Mouse (Mus musculus): ENCODE data around the gene 2310009B15Rik. TPM values are rescaled to one million over a fixed set of nuclear protein-coding genes. Genes with fewer than 3 reads are reported as not detected.

The 2310009B15Rik gene
- polyA plus RNA-seq, 1 experiment = 29.0 TPM

- TF ChIP-seq CTCF (IDR thresholded peaks at IDR 0.05; ENCODE audit: extremely low read depth, insufficient read depth, low read length) (no peak), POLR2A (IDR thresholded peaks at IDR 0.05; ENCODE audit: extremely low read depth, insufficient read depth, low read length) (no peak)
- Histone ChIP-seq H3K27ac (ENCODE audit: insufficient read depth, low read length) (no peak overlapping the region), H3K4me3 (ENCODE audit: insufficient read depth, low read length) (no peak overlapping the region), H3K4me1 (ENCODE audit: control insufficient read depth, insufficient read depth, low read length) (no peaks in the 10 kb centered on the region)
Observed at GRCm38 (mm10) chr1:138843361-138844091, 13.1 kb downstream of the 2310009B15Rik start.

- Histone ChIP-seq H3K4me3 (ENCODE audit: insufficient read depth, low read length) (no peak overlapping the region), H3K27ac (ENCODE audit: insufficient read depth, low read length) (no peak overlapping the region), H3K4me1 (ENCODE audit: control insufficient read depth, insufficient read depth, low read length) (no peaks in the 10 kb centered on the region)
- TF ChIP-seq POLR2A (IDR thresholded peaks at IDR 0.05; ENCODE audit: extremely low read depth, insufficient read depth, low read length) = no peak
- TF ChIP-seq CTCF (IDR thresholded peaks at IDR 0.05; ENCODE audit: extremely low read depth, insufficient read depth, low read length) = no peak
Observed at GRCm38 (mm10) chr1:138842756-138843155, 13.9 kb downstream of the 2310009B15Rik start.

- TF ChIP-seq POLR2A (IDR thresholded peaks at IDR 0.05; ENCODE audit: extremely low read depth, insufficient read depth, low read length) = no peak
- no peak for TF ChIP-seq CTCF (IDR thresholded peaks at IDR 0.05; ENCODE audit: extremely low read depth, insufficient read depth, low read length)
- Histone ChIP-seq H3K4me1 (ENCODE audit: control insufficient read depth, insufficient read depth, low read length) (no peaks in the 10 kb centered on the region), H3K27ac (ENCODE audit: insufficient read depth, low read length) (no peak overlapping the region), H3K4me3 (ENCODE audit: insufficient read depth, low read length) (no peak overlapping the region)
Observed at GRCm38 (mm10) chr1:138842315-138842714, 14.3 kb downstream of the 2310009B15Rik start.

GRCm38 (mm10) chr1:138841306-138842095 lies 15.2 kb downstream of the 2310009B15Rik start:
- H3K4me1 ChIP-seq (ENCODE audit: control insufficient read depth, insufficient read depth, low read length) = no peaks in the 10 kb centered on the region
- no peak overlapping the region for H3K27ac ChIP-seq (ENCODE audit: insufficient read depth, low read length)
- 0 out of 2 replicates have a peak overlapping the region, but pooled peaks have one; percentile 5 for H3K4me3 ChIP-seq (ENCODE audit: insufficient read depth, low read length)
- TF ChIP-seq CTCF (IDR thresholded peaks at IDR 0.05; ENCODE audit: extremely low read depth, insufficient read depth, low read length) = no peak
- no peak for TF ChIP-seq POLR2A (IDR thresholded peaks at IDR 0.05; ENCODE audit: extremely low read depth, insufficient read depth, low read length)

GRCm38 (mm10) chr1:138840440-138841305 lies 16.0 kb downstream of the 2310009B15Rik start:
- no peak overlapping the region for H3K27ac ChIP-seq (ENCODE audit: insufficient read depth, low read length)
- H3K4me3 ChIP-seq (ENCODE audit: insufficient read depth, low read length) = no peak overlapping the region
- TF ChIP-seq CTCF (IDR thresholded peaks at IDR 0.05; ENCODE audit: extremely low read depth, insufficient read depth, low read length) = no peak
- TF ChIP-seq POLR2A (IDR thresholded peaks at IDR 0.05; ENCODE audit: extremely low read depth, insufficient read depth, low read length) = no peak
- H3K4me1 ChIP-seq (ENCODE audit: control insufficient read depth, insufficient read depth, low read length) = no peaks in the 10 kb centered on the region

- Histone ChIP-seq H3K4me1 (ENCODE audit: control insufficient read depth, insufficient read depth, low read length) (no peaks in the 10 kb centered on the region), H3K4me3 (ENCODE audit: insufficient read depth, low read length) (no peak overlapping the region), H3K27ac (ENCODE audit: insufficient read depth, low read length) (no peak overlapping the region)
- TF ChIP-seq CTCF (IDR thresholded peaks at IDR 0.05; ENCODE audit: extremely low read depth, insufficient read depth, low read length) = no peak
- no peak for TF ChIP-seq POLR2A (IDR thresholded peaks at IDR 0.05; ENCODE audit: extremely low read depth, insufficient read depth, low read length)
Observed at GRCm38 (mm10) chr1:138839809-138840430, 16.7 kb downstream of the 2310009B15Rik start.

- Histone ChIP-seq H3K4me1 (ENCODE audit: control insufficient read depth, insufficient read depth, low read length) (no peaks in the 10 kb centered on the region), H3K4me3 (ENCODE audit: insufficient read depth, low read length) (no peak overlapping the region), H3K27ac (ENCODE audit: insufficient read depth, low read length) (no peak overlapping the region)
- TF ChIP-seq CTCF (IDR thresholded peaks at IDR 0.05; ENCODE audit: extremely low read depth, insufficient read depth, low read length) = no peak
- no peak for TF ChIP-seq POLR2A (IDR thresholded peaks at IDR 0.05; ENCODE audit: extremely low read depth, insufficient read depth, low read length)
Observed at GRCm38 (mm10) chr1:138839291-138839690, 17.4 kb downstream of the 2310009B15Rik start.

GRCm38 (mm10) chr1:138837786-138838743 lies 18.6 kb downstream of the 2310009B15Rik start:
- H3K4me3 ChIP-seq (ENCODE audit: insufficient read depth, low read length) = no peak overlapping the region
- no peaks in the 10 kb centered on the region for H3K4me1 ChIP-seq (ENCODE audit: control insufficient read depth, insufficient read depth, low read length)
- TF ChIP-seq CTCF (IDR thresholded peaks at IDR 0.05; ENCODE audit: extremely low read depth, insufficient read depth, low read length) (no peak), POLR2A (IDR thresholded peaks at IDR 0.05; ENCODE audit: extremely low read depth, insufficient read depth, low read length) (no peak)
- H3K27ac ChIP-seq (ENCODE audit: insufficient read depth, low read length) = no peak overlapping the region

Data from cortical plate, adult 2 months (tissue).